Mouse (Mus musculus): ENCODE data around the gene Foxg1. TPM values are rescaled to one million over a fixed set of nuclear protein-coding genes. Genes with fewer than 3 reads are reported as not detected.

Foxg1 gene
- total RNA-seq (2021), result under 1 TPM in 1 of 2 experiments, not detected in 1; 0.12 TPM

DNA sequence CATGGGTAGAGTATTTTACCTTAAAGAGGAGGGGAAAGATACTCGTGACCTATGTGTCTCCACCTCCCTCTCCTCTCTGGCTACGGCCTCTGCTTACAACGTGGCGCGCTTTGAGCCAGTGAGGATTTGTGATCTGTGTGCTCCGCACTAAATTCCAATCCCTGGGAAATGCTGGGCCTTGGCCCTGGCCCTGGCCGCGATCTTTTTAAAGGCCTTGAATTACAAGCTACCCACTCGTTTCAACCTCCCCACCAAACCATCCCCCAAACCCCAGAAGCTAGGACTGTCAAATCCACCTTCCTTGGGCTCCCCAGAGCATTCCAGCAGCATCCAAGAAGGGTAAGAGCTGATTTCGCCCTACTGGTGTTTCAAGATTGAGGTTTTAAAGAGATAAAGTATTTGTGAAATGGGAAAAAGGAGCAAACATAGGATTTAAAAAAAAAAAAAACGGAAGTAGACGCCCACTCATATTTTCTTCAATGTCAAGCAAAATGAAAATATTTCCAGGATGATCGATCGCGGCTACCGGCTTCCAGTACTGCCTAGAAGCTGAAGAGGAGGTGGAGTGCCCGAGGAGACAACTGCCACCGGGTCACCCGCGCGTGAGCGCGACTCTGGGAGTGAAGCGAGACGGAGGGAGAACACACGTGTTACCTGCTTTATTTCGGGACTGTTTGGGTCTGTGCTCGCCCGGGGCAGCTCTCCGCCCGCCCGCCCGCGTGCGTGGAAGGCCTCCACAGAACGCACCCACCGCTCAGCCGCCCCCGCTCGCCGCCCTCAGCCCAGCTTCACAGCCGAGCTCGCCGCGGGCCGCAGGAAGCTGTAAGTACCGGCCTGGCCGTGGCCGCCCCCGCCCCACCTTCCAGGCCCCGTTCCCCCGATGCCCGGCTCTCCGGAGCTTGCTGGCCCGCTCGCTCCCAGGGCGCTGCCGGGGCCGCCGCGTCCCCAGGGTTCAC lies at the start of gene Foxg1:
Gene Foxg1 (plus strand): TSS at position 96 of the 956 bp plus-strand sequence.
- DNase-seq, result no peak

DNA sequence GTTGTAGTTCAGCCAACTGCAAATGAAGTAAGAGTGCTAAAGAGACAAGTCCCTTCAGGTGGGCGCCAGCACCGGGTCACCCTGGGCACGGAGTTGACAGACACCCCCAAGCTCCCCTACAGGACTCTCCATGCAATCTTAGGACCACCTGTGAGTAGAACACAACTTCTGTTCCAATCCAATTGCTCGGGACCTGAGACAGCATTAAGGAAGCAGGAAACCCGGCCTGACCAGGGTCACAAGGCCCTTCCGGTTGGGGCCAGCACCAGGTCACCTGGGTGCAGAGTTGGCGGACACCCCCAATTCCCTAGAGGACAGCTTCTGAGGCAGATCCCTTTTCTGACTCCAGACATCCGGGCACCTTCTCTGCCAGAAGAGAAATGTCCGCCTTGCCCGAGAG lies 32.8 kb upstream of the Foxg1 start:
- no peak for DNase-seq

DNA sequence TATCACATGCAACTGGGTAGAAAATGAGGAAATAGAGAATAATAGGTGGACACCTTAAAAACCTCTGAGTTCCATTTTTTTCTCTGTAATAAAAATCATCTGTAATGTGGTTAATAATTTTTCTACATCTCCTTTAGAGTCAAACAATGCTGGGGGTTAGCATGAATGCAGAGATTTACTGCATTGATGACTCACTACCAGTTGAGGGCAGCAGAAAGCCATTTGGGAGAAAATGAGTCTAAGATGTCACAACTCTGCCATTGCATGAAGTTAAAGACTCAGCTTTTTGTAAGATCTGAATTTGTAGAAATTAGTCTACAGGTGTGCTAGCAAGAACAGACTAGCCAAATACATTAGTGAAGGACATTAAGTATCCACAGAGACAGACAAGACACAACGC lies 13.5 kb upstream of the Foxg1 start:
- no peak for DNase-seq

DNA sequence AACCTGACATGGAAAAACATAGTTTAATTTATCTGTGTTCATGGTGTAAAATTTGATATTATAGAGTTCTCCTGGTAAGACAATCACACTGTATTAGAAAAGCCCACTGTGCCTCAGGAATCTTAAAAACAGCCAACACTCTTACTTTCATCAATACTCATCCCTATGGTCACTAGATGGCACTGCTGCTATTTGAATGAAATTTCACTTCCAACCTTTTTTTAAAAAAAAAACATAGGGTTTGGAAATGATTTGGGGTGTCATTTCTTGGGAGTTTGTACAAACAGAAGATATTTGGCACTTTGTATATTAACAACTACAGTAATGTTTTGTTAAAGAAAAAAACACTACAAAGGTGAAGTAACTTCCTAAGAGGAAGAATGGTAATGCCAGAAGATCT lies 10.3 kb upstream of the Foxg1 start:
- no peak for DNase-seq

DNA sequence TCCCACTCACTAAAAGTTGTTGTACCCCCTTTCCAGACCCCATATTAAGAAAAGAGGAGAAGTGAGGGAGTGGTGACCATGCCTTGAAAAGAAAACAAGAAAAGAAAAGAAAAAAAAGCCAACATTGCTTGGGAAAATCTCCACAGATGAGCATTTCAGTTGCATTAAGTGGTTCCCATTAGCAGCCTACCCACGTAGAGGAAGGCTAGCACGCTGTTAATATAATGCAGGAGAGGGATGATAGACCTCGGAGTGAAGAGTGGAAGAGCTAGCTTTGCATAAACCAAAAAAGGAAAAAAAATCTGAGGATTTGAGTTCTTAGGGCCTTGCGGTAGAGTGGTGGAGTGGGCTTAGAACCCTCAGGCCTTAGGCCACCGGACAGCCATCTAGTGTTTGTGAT lies 9.3 kb upstream of the Foxg1 start:
- DNase-seq, result no peak

DNA sequence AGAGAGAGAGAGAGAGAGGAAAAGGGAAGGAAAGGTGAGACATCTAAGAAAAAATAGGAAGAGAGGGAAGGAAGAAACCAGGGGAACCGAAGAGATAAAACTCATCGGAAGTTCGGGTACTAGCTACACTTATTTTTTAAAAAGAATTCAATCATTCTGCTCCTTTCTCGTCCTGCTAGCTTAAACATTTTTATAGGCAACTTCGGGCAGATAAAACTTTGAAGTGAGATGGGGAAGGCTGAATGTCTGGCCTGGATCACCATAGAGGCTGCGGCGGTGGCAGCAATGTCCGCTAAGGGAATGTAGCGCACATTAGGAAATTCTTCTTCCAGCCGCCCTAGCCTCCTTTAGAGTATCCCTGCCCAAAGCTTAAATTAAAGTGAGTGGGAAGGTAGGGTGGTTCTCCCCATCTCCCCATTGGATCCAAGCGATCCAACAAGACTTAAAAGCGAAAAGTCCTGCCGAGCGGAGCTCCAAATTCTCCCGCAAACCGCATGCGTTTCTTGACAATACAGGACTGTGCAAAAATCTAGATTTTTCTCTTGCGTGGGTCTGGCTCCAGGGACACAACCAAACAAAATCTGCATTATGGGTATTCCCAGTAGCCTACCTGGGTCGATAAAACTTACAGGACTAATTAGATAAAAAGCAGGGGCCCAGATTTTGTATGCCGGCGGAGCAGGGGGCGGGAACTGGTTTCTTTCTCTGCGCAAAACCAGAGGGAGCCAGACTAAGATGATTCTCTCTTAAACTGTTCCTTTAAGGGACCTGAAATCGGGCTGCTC lies 8.4 kb upstream of the Foxg1 start:
- no peak for DNase-seq

DNA sequence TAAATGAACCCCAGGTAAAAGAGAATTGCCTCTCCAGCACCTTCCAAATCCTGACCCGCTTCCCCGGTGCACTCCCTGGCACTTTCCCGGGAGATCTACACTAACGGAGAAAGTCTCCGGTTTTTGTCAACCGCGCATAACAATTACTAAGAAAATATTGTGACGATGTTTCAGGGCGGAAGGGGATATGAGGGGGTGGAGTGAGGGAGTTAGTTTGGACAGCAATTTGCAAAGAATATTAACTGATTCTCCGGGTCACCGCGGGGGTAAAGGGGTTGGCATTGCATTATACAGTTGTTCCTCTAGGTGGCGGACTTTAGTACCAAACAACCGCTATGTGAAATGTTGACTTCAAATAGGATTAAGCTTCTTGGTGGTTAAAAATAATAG lies 7.9 kb upstream of the Foxg1 start:
- no peak for DNase-seq

DNA sequence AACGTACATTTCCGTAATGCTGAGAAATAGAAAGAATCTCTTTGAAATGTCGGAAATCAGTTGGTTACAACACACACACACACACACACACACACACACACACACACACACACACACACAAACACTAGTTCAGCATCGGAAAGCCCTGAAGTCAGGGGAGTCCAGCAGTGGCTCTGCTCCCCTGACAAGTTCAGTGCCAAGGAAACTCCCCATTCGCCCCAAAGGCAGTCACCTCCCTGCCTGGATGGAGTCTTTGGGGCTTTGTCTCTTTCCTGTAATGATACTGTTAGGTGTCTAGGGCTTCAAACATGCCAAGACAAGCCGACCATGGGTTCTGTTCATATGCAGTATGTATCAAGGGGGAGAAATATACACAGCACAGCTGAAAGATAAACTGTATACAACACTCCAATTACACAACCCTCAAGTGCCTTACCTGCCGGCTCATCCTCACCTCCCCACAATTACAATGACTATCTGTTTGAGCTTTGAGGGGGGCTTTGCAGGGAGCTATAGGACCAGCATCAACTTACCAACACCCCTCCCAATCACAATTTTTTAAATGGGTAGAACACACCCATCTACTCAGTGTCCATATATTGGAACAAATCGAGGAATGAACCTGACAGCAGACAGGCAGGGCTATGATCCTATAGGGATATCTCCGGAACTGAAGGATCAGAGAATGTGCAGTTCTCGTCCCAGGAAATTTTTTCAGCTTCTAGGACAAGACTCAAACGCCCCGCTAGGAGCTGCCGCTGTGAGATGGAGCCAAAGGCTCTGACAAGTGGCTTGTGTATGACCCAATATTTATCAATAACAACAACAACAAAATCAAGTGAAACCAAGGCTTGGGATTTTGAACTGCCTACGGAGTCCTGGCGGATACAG lies 6.8 kb upstream of the Foxg1 start:
- DNase-seq, result no peak

DNA sequence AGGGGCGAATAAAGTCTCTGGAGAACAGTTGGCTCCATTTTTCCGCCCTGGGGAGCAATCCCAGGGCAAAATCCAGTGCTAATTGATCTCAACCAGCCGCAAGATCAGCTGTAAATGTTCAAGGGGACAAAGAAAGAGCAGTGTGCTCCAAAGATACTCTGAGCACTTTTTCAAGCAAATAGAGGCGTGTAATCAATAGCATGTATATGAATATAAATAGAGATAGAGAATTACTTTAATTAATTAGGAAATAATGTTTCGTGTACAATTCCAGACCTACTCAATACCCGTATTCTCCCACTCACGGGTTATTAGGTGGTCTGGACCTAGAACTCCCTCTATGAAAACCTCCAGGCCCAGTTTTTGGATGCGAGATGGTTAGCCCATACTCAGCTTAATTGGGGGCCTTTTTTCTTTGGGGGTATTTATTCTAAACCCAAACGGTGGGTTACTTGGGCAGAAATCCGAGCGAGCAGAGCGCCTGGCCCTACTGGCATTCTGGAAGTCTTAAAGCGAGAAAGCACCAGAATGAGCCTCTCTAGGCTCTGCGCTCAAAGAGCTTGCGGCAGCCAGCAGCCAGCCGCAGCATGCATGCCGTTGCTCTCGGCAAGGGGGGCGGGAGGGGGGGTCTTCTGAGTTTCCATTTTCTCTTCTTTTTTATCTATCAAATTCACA lies 6.0 kb upstream of the Foxg1 start:
- no peak for DNase-seq

DNA sequence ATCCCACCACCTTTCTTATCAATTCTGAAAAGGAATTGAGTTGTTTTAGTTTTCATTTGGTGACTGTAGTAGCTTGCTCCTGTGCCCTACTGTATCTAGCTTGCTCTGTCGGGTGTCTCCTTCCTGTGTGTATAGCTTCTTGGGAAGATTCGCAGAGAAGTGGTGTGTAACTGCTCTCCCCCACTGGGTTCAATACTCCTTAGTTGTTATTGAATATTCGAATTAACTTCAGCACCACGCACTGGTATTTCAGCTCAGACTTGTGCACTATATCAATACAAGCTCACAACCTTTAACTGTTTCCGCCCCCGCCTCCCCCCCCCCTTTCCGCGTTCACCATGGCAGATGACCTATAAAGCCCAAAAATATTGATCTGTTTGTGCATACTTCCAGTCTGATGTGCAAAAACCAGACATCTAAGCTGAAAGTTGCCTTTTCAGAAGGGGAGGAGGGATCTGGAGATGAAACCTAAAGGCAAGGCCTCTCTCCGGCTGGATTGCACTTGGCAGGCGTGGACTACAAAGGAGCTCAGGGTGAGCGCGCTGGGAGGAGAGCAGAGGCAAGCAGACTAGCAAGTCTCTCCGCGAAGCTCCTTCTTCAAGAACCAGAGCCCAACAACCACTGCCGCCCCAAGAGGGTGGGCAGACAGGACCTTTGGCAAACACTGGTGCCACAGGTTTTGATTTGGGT lies 5.0 kb upstream of the Foxg1 start:
- DNase-seq, result no peak

DNA sequence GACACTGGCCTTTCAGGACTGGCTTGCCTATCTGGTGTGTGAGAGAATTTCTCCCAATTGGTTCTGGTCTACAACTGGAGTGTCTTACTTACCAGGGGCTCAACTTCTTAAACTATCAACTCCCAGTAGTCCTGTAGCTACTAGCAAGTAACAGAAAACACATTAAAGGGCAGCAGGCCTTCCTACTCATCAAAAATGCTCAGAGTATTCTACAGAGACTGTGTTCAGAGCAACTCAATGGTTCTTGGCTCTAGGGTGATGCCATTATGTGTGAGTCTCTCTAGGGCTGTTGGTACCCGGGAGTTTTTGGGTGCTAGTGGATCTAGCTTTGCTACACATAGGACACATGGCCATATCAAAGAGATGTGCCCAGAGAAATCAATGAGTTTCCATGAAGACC lies 3.5 kb upstream of the Foxg1 start:
- no peak for DNase-seq

DNA sequence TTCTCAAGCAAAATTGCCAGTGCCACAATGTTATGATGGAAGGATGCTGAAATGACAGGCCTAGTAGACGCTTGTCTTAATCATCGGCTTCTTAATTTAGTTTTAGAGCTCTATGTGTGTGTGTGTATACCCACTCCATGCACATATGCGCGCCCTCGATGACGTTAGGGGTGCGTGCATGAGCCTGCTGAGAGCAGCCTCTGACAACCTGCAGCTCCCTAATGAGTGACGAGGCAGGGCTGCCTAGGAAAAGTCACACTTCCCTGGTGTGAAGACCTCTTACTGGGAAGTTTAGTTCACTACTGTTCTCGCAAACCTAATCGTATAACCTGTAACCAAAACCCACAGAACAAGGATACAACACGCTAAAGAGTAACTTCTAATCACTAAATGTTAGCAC lies 3.0 kb upstream of the Foxg1 start:
- DNase-seq, result no peak

DNA sequence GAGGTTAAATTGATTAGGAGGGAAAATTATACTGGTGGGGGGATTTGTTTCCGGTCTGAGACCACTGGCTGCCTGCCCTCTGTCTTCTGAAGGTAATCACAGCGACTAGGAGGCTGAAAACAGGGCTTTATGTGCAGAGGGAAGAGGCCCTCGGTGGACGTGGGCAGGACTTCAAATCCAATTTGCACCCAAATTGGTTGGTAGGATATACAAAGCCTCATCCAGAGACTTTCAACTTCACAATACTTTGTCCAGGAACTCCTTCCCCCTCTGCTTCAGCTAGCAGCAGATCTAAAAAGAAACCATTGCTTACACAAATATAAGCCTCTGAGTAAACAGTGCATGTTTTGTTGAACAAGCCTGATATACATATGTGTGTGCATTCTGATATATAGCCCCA lies 2.0 kb upstream of the Foxg1 start:
- DNase-seq, result no peak

DNA sequence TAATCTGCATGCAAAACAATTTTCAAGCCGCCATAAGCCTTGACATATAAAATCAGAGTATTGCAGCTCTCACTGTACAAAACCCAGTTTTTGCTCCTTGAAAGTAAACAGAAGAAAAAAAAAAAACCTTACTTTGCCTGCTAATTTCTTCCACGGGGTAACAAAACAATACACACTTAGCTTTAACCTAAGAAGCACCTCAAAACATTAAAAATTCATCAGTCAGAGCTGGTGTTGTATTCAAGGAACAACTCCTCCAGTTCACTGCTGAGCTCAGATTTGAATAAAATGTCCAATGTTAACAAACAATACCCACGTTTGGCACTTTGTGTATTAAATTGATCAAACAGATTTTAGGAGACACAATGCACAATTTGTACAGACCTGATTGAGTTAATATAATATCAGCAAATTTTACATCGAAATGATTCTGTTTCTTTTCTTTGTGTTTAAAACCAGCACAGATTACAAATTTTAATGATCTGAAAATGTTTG lies 1.4 kb upstream of the Foxg1 start:
- DNase-seq, result no peak

DNA sequence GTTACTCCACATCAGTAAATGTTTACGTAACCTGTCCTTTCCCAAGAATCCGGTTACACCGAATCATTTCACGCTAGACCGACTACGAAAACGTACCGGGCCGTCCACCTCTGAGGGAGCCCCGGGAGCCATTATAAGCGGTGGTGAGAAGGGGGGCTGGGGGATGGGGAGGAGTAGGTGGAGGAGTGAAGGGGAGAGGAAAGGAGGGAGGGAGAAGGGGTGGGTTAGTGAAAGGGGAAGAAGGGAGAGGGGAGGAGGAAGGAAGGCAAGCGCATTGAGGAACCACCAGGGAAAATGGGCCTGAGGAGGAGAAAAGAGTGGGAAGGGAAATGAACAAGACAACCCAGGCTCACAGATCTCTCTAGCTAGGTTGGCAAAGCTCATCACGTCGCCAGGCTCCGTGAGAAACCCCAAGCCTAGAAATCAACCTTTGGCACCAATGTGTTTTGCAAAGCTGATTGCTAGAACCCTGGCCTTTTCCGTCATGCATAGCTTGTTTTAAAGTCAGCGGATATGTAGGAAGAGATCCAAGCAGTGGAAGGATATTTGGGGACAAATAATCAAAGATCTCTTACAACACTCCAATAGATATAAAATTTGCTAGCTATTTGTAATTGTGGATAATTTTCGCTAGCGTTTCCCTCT lies 617 bp upstream of the Foxg1 start:
- DNase-seq, result no peak

DNA sequence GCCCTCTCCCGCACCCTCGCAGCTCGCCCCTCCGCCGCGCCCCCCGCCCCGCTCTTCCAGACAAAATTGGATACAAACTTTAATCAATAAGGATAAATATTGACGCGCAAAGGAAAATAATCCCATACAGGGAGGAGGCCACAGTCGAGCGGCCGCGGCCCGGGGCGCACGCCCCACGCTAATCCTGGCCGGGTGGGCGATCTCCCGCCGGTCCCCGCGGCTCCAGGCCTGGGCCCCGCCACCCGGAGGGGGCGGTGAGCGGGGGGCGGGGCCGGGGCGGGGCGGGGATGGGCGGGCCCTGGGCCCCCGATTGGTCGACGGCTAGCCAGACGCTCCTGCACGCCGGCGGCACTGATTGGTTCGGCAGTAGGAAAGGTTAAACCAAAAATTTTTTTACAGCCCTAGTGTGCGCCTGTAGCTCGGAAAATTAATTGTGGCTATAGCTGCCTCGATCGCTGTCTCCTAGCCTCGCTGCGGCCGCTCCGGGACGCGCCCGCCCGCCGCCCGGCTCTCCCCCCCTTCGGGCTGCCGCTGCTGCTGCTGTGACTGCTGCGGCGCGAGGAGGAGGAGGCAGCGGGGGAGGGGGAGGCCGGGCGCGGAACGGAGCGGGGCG lies 1.2 kb downstream of the Foxg1 start:
- DNase-seq, result no peak

DNA sequence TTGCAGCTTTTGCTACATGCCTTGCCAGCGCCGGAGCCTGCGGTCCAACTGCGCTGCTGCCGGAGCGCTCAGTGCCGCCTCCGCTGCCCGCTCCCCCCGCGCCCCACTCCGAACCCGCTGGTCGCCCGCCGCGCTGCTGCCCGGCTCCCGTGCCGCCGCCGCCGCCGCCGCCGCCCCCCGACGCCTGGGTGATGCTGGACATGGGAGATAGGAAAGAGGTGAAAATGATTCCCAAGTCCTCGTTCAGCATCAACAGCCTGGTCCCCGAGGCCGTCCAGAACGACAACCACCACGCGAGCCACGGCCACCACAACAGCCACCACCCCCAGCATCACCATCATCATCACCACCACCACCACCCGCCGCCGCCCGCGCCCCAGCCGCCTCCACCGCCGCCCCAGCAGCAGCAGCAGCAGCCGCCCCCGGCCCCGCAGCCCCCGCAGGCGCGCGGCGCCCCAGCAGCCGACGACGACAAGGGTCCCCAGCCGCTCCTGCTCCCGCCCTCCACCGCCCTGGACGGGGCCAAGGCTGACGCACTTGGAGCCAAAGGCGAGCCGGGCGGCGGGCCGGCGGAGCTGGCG lies 1.9 kb downstream of the Foxg1 start:
- no peak for DNase-seq

DNA sequence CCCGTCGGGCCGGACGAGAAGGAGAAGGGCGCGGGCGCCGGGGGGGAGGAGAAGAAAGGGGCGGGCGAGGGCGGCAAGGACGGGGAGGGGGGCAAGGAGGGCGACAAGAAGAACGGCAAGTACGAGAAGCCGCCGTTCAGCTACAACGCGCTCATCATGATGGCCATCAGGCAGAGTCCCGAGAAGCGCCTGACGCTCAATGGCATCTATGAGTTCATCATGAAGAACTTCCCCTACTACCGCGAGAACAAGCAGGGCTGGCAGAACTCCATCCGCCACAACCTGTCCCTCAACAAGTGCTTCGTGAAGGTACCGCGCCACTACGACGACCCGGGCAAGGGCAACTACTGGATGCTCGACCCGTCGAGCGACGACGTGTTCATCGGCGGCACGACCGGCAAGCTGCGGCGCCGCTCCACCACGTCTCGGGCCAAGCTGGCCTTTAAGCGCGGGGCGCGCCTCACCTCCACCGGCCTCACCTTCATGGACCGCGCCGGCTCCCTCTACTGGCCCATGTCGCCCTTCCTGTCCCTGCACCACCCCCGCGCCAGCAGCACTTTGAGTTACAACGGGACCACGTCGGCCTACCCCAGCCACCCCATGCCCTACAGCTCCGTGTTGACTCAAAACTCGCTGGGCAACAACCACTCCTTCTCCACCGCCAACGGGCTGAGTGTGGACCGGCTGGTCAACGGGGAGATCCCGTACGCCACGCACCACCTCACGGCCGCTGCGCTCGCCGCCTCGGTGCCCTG lies 2.6 kb downstream of the Foxg1 start, which contains the start of gene Gm43517:
Gene Gm43517 (plus strand): TSS at position 299 of the 755 bp plus-strand sequence.
- DNase-seq, result no peak

DNA sequence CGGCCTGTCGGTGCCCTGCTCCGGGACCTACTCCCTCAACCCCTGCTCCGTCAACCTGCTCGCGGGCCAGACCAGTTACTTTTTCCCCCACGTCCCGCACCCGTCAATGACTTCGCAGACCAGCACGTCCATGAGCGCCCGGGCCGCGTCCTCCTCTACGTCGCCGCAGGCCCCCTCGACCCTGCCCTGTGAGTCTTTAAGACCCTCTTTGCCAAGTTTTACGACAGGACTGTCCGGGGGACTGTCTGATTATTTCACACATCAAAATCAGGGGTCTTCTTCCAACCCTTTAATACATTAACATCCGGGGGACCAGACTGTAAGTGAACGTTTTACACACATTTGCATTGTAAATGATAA lies 3.2 kb downstream of the Foxg1 start:
- DNase-seq, result no peak
